Mouse (Mus musculus) c-Kit-positive CD71-negative TER-119-negative erythroid progenitor cells, embryonic 14.5 days (primary cell): ENCODE results near the gene Sugt1.
A peak's percentile ranks its signal among the peaks of the same experiment; 100 is the strongest.

Experiments used
- DNase-seq: peaks from one replicate; pipeline ENCODE4 v3.0.0-alpha.2; 2013; ENCODE audit warnings: low read depth

Sugt1 gene

GRCm38 (mm10) chr14:79607352-79607751 is 19.9 kb downstream of the Sugt1 start:
- DNase-seq, result no peak

DNA sequence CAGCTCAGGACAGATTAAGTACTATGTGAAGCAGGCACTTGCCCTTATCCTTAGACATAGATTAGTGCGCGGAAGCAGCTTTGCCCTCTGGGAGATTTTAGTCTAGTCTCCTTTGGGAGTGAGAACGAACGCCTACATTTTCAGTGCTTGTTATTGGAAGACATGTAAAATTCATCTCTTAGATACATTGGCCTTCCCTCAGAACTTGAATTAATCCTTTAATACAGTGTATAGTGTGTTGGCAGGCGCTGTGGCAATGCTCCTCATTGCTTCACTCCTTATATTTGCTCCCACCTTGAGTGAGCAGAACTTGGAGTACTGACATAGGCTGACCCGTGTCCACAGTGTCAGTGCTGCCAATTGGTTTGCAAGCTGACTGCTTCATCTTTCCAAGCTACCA is 20.8 kb downstream of the Sugt1 start:
- no peak for DNase-seq

DNA sequence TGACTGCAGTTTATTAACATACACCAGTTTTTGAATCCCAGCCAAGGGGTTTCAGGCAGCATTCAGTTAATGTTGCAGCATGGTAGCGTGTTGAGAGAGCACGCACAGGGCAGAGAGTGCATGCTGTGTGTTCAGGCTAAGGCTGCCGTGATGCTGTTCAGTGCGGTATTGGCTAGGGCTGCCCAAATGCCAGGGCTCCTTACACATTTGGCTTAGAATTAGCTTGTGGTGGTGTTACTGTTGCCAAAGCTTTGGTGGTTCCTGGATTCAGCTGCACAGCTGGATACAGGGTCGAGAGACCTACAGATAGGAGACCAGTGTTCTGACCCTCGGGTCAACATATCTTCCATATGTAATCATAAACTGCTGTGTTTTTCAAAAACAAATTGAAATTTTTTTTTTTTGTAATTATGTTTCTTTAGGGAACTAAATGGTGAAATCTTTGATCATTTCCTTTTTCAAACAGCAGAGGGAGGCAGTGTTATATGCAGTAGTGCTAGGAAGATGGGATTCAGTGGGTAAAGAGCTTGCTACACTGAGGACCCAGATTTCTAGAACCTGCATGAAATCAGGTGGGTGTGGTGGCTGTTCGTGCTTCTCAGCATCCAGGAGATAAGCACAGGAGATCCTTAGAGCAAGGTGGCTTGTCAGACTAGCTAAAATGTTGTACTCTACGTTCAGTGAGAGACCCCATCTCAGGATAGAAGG is 29.8 kb downstream of the Sugt1 start:
- DNase-seq, result no peak

- no peak for DNase-seq
Measured at GRCm38 (mm10) chr14:79619802-79620201, 32.3 kb downstream of the Sugt1 start.

DNA sequence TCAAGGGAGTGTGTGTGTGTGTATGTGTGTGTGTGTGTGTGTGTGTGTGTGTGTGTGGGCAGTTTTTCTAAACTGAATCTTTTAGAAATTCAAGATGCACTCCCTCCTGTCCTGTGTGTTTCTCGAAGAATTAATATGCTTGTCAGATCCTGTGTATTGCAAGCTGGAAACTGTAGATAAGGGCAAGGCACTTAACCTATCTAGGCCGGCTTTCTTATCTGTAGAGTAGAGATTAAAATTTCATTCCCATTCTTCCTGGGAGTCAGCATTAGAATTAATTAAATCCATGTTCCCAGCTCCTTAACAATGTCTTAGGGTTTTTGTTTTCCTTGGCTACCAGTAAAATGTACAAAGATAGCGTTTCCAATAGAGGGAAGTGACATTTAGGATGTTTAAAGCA is 33.7 kb downstream of the Sugt1 start:
- DNase-seq, result no peak

GRCm38 (mm10) chr14:79632330-79632729 is 44.8 kb downstream of the Sugt1 start:
- no peak for DNase-seq

DNA sequence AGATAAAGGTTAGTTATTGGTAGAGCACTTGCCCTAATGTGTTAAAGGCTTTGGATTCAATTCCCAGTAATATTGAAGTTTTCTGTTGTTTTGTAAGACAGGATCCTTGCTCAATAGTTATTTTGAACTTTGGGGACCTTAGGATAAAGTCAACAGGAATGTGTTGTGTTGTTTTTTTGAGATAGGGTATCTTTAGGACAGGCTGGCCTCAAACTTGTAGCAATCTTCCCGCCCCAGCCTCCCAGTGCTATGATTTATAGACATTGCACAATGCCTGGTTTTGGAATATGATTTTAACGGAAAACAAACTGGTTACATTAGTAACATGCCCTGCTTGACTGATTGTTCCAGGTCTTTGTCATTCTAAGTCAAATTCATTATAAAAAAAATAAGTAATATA is 45.7 kb downstream of the Sugt1 start:
- no peak for DNase-seq

- DNase-seq, result no peak
Measured at GRCm38 (mm10) chr14:79636814-79637213, 49.3 kb downstream of the Sugt1 start.

GRCm38 (mm10) chr14:79642063-79642462 is 54.6 kb downstream of the Sugt1 start:
- DNase-seq, result no peak

DNA sequence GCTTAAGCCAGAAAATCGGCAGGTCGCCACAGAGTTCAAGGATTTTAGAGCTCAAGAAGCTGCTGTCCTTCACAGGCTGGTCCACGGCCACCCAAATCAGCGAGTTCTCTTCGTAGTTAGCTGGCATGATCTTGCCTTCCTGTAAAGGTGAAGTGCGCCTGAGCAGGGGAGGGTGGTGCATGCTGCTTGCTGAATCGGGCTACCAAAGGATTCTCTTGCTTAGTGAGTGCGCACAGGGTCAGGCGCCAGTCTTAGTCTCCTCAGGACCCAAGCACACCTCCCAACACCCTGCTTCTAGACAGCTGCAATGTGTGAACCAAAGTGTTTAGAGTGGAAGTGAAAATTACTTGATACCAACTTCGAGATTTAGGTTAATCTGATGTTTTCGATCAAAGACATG is 57.9 kb downstream of the Sugt1 start:
- no peak for DNase-seq

GRCm38 (mm10) chr14:79649680-79650079 is 62.2 kb downstream of the Sugt1 start:
- DNase-seq, result no peak

GRCm38 (mm10) chr14:79652654-79653053 is 65.2 kb downstream of the Sugt1 start:
- no peak for DNase-seq

DNA sequence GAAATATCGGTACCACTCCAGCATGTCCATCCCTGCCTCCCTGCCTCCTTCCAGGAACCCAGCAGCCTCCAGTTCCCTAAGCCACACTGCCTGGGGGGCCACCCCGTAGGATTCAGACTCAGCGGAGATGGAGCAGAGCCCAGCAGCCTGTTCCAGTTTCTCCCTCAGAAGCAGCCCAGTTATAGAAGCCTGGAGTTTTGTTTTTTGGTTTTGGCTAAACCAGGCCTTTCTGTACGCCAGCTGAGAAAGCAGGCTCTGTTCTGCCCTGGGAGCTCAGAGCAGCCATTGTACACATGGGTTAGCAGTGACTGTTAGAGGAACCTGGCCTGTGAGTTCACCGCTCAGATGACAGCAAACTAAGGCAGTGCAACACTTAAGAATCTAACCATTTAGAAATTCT is 70.8 kb downstream of the Sugt1 start:
- no peak for DNase-seq

DNA sequence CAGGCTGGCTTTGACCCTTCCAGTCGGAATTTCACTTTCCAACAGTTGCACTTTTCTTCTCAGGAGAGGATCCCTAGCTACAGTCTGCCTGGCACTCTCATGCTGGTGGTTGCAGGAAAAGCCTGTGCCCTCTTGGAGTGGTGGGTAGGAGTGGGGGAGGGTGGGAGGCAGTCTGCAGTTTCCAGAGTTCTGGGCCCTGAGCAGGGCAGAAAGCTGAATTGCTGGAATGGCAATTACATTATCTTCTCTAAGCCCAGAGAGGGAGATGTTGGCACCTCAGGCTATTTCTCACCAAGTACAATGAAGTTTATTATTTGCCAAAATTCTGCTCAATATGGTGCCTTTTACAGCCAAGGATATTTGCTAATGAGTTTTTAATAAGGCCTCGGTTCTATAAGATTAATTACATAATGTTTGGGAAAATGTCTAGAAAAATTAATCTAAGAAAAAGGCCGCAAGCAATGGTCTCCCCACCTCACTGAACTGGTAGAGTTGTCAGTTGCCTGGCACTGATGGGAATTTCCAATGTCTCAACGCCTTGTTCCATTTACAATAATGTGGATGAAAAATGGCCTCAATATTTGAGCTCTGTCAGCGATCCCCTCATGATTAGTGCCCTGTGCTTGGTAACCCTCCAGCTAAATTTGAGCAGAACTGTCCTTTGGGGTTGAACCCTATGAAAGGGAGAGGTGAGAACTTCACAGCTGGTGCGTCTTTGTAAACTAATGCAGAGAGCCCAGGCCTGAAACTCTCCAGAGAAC is 71.4 kb downstream of the Sugt1 start:
- no peak for DNase-seq

GRCm38 (mm10) chr14:79660467-79660866 is 73.0 kb downstream of the Sugt1 start:
- no peak for DNase-seq

DNA sequence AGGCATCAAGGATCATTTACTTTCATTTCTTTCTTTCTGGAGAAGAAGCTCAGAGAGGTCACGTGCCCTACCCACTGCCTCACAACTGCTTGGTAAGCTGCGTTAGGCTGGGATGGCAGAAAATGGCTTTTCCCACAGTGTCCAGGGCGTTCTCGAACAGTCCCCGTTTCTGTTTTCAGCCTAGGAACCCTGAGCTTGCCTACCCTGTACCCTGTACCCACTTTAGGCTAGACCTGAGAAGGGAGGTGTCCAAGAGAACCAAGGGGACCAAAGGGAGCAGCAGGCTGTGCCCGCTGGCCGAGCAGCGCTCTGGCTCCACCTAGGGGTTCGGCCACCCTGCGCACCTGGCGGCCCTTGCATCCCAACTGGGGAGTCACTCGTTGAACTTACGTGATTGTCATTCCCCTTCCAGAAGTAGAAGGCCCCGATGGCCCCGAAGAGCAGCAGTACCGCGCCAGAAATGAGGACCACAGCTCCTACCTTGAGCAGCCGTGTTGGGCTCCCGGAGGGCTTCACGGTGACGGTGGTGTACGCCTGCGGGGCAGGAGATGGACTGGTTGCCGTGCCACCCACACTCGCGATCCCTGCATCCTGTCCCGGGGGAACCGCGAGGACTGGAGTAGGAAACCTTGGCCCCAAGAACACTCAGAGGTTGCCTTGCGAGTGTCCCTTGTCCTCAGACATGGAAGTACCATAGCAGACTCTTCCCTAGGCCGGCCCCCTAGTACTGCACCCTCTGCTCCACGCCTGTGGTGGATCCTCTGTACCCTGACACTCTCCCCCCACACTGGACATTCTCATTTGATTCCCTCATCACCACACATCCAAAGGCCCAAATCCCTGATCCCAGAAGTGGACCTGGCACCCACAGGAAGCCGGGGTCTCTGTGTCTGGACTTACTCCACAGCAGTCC is 73.8 kb downstream of the Sugt1 start:
- peak; percentile 28 for DNase-seq

DNA sequence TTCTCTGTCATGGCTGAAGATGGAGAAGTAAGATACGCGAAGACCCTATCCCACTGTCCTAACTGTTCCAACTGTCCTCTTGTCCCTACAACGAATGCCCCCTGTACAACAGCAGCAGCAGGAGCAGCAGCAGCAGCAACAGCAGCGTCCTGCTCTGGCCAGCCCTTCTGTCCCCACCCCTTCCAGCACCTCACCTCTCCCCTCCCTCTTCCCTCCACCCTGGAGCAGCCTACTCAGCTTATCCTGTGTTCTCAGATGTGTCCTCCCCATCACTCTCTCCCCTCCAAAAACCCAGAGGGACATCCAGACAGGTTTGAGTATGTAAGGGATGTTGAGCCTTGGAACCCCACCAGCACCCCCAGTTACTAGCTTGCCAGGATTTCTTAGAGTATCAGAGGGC is 74.5 kb downstream of the Sugt1 start, which contains the start of gene Cnmd:
TSS of gene Cnmd (minus strand) at position 170 of the 400 bp plus-strand sequence.
- DNase-seq, result no peak

DNA sequence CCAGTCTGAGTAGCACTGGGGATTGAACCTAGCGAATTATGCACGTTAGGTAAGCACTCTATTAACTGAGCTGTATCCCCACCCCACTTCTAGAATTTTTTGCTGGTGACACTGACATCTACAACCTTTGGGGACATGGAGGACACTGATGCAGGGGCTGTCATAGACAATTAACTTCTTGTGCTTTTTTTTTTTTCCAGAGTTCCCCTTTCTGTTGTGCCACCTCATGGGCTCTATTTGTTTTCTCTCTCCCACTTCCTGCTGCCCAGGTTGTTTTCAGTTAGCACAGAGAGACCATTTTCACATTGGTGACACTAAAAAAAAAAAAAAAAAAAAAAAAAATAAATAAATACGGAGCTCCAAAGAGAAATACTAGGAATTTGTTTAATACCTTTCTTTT is 83.5 kb downstream of the Sugt1 start:
- no peak for DNase-seq

DNA sequence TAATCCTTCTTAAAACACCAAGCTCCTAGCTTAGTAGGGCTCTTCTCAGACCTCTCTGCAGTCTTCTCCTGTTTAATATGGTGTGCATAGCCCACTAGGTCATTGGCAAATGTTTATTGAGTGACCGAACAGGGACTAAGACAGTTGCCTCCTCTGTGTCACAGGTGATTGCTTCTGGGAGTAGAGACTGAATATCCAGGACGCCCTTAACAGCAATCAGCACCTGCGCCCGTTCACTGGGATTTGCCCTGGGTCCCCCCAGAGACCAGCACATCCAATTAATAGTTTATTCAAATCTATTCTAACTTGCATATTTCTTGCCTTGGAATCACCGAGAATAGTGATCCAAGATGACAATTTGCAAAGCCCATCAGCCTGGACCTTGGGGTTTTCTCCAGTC is 85.1 kb downstream of the Sugt1 start:
- DNase-seq, result no peak

GRCm38 (mm10) chr14:79673083-79674013 is 85.9 kb downstream of the Sugt1 start:
- no peak for DNase-seq

DNA sequence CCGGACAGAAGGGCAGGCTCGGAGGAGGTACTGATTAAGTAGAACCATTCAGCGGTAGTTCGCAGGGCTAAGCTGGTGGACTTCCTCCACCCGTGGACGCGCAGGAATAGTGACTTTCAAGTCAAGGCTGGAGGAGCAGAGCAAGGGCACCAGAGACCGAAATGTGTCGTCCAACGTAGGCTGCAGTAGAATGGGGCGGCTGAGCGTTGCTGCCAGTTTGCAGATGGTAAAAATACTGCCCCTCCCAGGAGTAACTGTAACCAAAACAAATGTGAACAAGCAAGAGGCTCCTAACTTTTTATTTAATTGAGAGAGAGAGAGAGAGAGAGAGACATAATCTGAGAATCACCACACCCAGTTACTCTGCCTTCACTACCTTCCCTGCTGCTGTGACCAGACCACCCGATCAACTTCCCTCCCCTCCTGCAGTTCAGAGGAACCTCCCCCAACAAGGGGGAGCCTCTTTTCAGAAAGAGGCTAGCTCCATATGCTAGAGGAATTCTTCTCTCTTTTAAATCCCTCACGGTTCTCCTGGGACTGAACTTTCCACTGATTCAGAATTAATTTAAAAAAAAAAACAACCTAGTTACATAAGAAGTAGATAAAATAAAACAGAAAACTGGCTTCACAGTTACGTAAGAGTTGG is 89.7 kb downstream of the Sugt1 start:
- DNase-seq, result no peak
